Mouse (Mus musculus): ENCODE measurements around the gene Oxa1l. TPM values are rescaled to one million over a fixed set of nuclear protein-coding genes. Genes with fewer than 3 reads are reported as not detected.
"Not testable (repeated sequence)": the region's sequence is repeated elsewhere in the genome, so short reads cannot be mapped to it uniquely, and the experiment has no call there.

The Oxa1l gene
- total RNA-seq (2015; ENCODE audit: low replicate concordance) (13.3 and 21.0 TPM in 2 replicates), total RNA-seq (2017; ENCODE audit: low replicate concordance) (14.0 and 19.3 TPM in 2 replicates)

- peak; percentile 92 for ATAC-seq (replicated peaks; ENCODE audit: low FRiP score, poor library complexity, severe bottlenecking)
Observed at GRCm38 (mm10) chr14:54360577-54361340, at the start of gene Oxa1l. TSS of gene Oxa1l (plus strand) at chr14:54360834.

- ATAC-seq (replicated peaks; ENCODE audit: low FRiP score, poor library complexity, severe bottlenecking), result no peak
Observed at GRCm38 (mm10) chr14:54311763-54312162, 48.9 kb upstream of the Oxa1l start.

GRCm38 (mm10) chr14:54321556-54322376 is 38.9 kb upstream of the Oxa1l start:
- ATAC-seq (replicated peaks; ENCODE audit: low FRiP score, poor library complexity, severe bottlenecking), result no peak

GRCm38 (mm10) chr14:54324486-54324885 is 36.1 kb upstream of the Oxa1l start:
- no peak for ATAC-seq (replicated peaks; ENCODE audit: low FRiP score, poor library complexity, severe bottlenecking)

GRCm38 (mm10) chr14:54328548-54328947 is 32.1 kb upstream of the Oxa1l start:
- ATAC-seq (replicated peaks; ENCODE audit: low FRiP score, poor library complexity, severe bottlenecking), result no peak

- no peak for ATAC-seq (replicated peaks; ENCODE audit: low FRiP score, poor library complexity, severe bottlenecking)
Observed at GRCm38 (mm10) chr14:54329201-54329600, 31.4 kb upstream of the Oxa1l start.

GRCm38 (mm10) chr14:54331178-54331577 is 29.5 kb upstream of the Oxa1l start:
- ATAC-seq (replicated peaks; ENCODE audit: low FRiP score, poor library complexity, severe bottlenecking), result no peak

GRCm38 (mm10) chr14:54332176-54333074 is 28.2 kb upstream of the Oxa1l start:
- ATAC-seq (replicated peaks; ENCODE audit: low FRiP score, poor library complexity, severe bottlenecking), result no peak

GRCm38 (mm10) chr14:54333452-54334189 is 27.0 kb upstream of the Oxa1l start:
- ATAC-seq (replicated peaks; ENCODE audit: low FRiP score, poor library complexity, severe bottlenecking), result peak; percentile 85

GRCm38 (mm10) chr14:54340836-54341235 is 19.8 kb upstream of the Oxa1l start:
- ATAC-seq (replicated peaks; ENCODE audit: low FRiP score, poor library complexity, severe bottlenecking), result no peak

- ATAC-seq (replicated peaks; ENCODE audit: low FRiP score, poor library complexity, severe bottlenecking), result not testable (repeated sequence)
Observed at GRCm38 (mm10) chr14:54341807-54342206, 18.8 kb upstream of the Oxa1l start.

GRCm38 (mm10) chr14:54350773-54351541 is 9.7 kb upstream of the Oxa1l start:
- ATAC-seq (replicated peaks; ENCODE audit: low FRiP score, poor library complexity, severe bottlenecking), result not testable (repeated sequence)

- ATAC-seq (replicated peaks; ENCODE audit: low FRiP score, poor library complexity, severe bottlenecking), result peak; percentile 60
Observed at GRCm38 (mm10) chr14:54352314-54352713, 8.3 kb upstream of the Oxa1l start.

GRCm38 (mm10) chr14:54354406-54354805 is 6.2 kb upstream of the Oxa1l start:
- no peak for ATAC-seq (replicated peaks; ENCODE audit: low FRiP score, poor library complexity, severe bottlenecking)

- no peak for ATAC-seq (replicated peaks; ENCODE audit: low FRiP score, poor library complexity, severe bottlenecking)
Observed at GRCm38 (mm10) chr14:54363156-54363555, 2.5 kb downstream of the Oxa1l start.

GRCm38 (mm10) chr14:54365026-54365645 is 4.5 kb downstream of the Oxa1l start:
- ATAC-seq (replicated peaks; ENCODE audit: low FRiP score, poor library complexity, severe bottlenecking), result no peak

- no peak for ATAC-seq (replicated peaks; ENCODE audit: low FRiP score, poor library complexity, severe bottlenecking)
Observed at GRCm38 (mm10) chr14:54366581-54366980, 5.9 kb downstream of the Oxa1l start.

All from erythroid progenitor cell, adult 5-6 weeks (primary cell).